Mouse (Mus musculus): ENCODE data around the gene Trib3. TPM values are rescaled to one million over a fixed set of nuclear protein-coding genes. Genes with fewer than 3 reads are reported as not detected.

The Trib3 gene
- polyA plus RNA-seq, 1 experiment from 2014 or later = 1.7 TPM

- Histone ChIP-seq H3K27ac (replicated peaks; ENCODE audit: low read depth, low read length) (no peak overlapping the region), H3K9ac (replicated peaks; ENCODE audit: low read length) (no peak overlapping the region), H3K27me3 (ENCODE audit: control insufficient read depth, insufficient read depth, low read length) (no peaks in the 10 kb centered on the region), H3K4me3 (ENCODE audit: low read depth, low read length) (no peak overlapping the region), H3K36me3 (replicated peaks; ENCODE audit: control insufficient read depth, insufficient read depth, low read depth, low read length) (peaks cover 6% of the 10 kb centered on the region), H3K9me3 (replicated peaks; ENCODE audit: control insufficient read depth, low read length) (no peaks in the 10 kb centered on the region), H3K4me1 (ENCODE audit: control insufficient read depth, insufficient read depth, low read length) (no peaks in the 10 kb centered on the region), H3K4me2 (ENCODE audit: low read depth, low read length) (no peak overlapping the region)
- 86% methylated on average over 5 of the region's 5 CpGs for WGBS
- DNase-seq (ENCODE audit: low spot score) (no peak), ATAC-seq (replicated peaks; ENCODE audit: insufficient number of reproducible peaks, low FRiP score, low TSS enrichment, low read depth) (no peak)
Observed at GRCm38 (mm10) chr2:152321558-152321957, 22.3 kb downstream of the Trib3 start.

GRCm38 (mm10) chr2:152317054-152317453 lies 26.8 kb downstream of the Trib3 start:
- Histone ChIP-seq H3K4me1 (ENCODE audit: control insufficient read depth, insufficient read depth, low read length) (no peaks in the 10 kb centered on the region), H3K9me3 (replicated peaks; ENCODE audit: control insufficient read depth, low read length) (no peaks in the 10 kb centered on the region), H3K4me2 (ENCODE audit: low read depth, low read length) (no peak overlapping the region), H3K27me3 (ENCODE audit: control insufficient read depth, insufficient read depth, low read length) (no peaks in the 10 kb centered on the region), H3K4me3 (ENCODE audit: low read depth, low read length) (no peak overlapping the region), H3K36me3 (replicated peaks; ENCODE audit: control insufficient read depth, insufficient read depth, low read depth, low read length) (peaks cover 12% of the 10 kb centered on the region), H3K27ac (replicated peaks; ENCODE audit: low read depth, low read length) (no peak overlapping the region), H3K9ac (replicated peaks; ENCODE audit: low read length) (no peak overlapping the region)
- no peak for DNase-seq (ENCODE audit: low spot score)
- WGBS = 84% methylated on average over 6 of the region's 6 CpGs
- no peak for ATAC-seq (replicated peaks; ENCODE audit: insufficient number of reproducible peaks, low FRiP score, low TSS enrichment, low read depth)

GRCm38 (mm10) chr2:152313926-152314325 lies 29.9 kb downstream of the Trib3 start:
- H3K4me3 ChIP-seq (ENCODE audit: low read depth, low read length) = no peak overlapping the region
- no peak for ATAC-seq (replicated peaks; ENCODE audit: insufficient number of reproducible peaks, low FRiP score, low TSS enrichment, low read depth)
- no peak overlapping the region for H3K4me2 ChIP-seq (ENCODE audit: low read depth, low read length)
- no peaks in the 10 kb centered on the region for H3K4me1 ChIP-seq (ENCODE audit: control insufficient read depth, insufficient read depth, low read length)
- DNase-seq (ENCODE audit: low spot score) = no peak
- H3K27me3 ChIP-seq (ENCODE audit: control insufficient read depth, insufficient read depth, low read length) = no peaks in the 10 kb centered on the region
- peaks cover 16% of the 10 kb centered on the region for H3K36me3 ChIP-seq (replicated peaks; ENCODE audit: control insufficient read depth, insufficient read depth, low read depth, low read length)
- no peak overlapping the region for H3K27ac ChIP-seq (replicated peaks; ENCODE audit: low read depth, low read length)
- H3K9me3 ChIP-seq (replicated peaks; ENCODE audit: control insufficient read depth, low read length) = no peaks in the 10 kb centered on the region
- no peak overlapping the region for H3K9ac ChIP-seq (replicated peaks; ENCODE audit: low read length)
- 85% methylated on average over 6 of the region's 6 CpGs for WGBS

DNA sequence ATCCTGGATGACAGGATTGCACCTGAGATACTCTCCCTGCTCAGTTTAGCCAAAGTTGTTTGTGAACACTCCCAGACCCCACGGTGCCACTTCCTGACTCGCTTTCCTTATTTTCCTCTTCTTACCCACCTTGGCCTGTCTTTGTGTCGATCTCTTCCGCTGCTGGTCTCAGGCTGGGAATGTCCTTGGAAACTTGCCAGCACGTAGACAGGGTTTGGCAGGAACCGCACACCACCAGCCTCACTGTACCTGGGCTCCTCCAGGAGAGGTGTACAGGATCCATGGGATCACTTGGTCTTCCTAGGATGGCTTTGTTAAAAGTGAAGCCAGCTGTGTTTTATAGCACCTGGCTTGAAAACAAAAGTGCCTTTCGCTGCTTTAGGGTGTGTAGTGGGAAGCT lies 30.8 kb downstream of the Trib3 start:
- Histone ChIP-seq H3K9ac (replicated peaks; ENCODE audit: low read length) (no peak overlapping the region), H3K4me3 (ENCODE audit: low read depth, low read length) (no peak overlapping the region), H3K4me2 (ENCODE audit: low read depth, low read length) (no peak overlapping the region), H3K27me3 (ENCODE audit: control insufficient read depth, insufficient read depth, low read length) (no peaks in the 10 kb centered on the region), H3K27ac (replicated peaks; ENCODE audit: low read depth, low read length) (no peak overlapping the region), H3K4me1 (ENCODE audit: control insufficient read depth, insufficient read depth, low read length) (no peaks in the 10 kb centered on the region), H3K9me3 (replicated peaks; ENCODE audit: control insufficient read depth, low read length) (no peaks in the 10 kb centered on the region), H3K36me3 (replicated peaks; ENCODE audit: control insufficient read depth, insufficient read depth, low read depth, low read length) (peaks cover 18% of the 10 kb centered on the region)
- 91% methylated on average over 7 of the region's 7 CpGs for WGBS
- no peak for DNase-seq (ENCODE audit: low spot score)
- no peak for ATAC-seq (replicated peaks; ENCODE audit: insufficient number of reproducible peaks, low FRiP score, low TSS enrichment, low read depth)

DNA sequence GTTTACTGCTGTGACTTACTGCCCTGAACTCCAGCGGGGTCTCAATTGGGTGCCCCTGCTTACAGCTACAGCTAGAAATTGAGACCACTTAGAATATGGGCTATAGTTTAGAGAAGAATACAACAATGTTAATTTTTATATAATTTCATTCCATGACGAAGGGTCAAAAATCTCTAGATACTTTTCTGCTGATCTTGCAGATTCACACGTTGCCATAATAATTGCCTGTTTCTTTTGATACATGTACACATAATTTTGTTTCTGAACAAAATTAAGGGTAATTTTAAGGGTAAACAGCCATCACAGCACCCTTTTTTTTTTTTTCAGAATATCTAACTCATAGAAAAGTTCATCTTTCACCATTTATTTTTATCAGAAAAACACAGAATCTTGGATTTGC lies 36.6 kb downstream of the Trib3 start:
- no peak overlapping the region for H3K4me2 ChIP-seq (ENCODE audit: low read depth, low read length)
- no peak overlapping the region for H3K4me3 ChIP-seq (ENCODE audit: low read depth, low read length)
- ATAC-seq (replicated peaks; ENCODE audit: insufficient number of reproducible peaks, low FRiP score, low TSS enrichment, low read depth) (no peak), DNase-seq (ENCODE audit: low spot score) (no peak)
- no peak overlapping the region for H3K27ac ChIP-seq (replicated peaks; ENCODE audit: low read depth, low read length)
- no peak overlapping the region for H3K9ac ChIP-seq (replicated peaks; ENCODE audit: low read length)
- H3K36me3 ChIP-seq (replicated peaks; ENCODE audit: control insufficient read depth, insufficient read depth, low read depth, low read length) = peaks cover 8% of the 10 kb centered on the region
- 94% methylated on average over 3 of the region's 3 CpGs for WGBS
- H3K27me3 ChIP-seq (ENCODE audit: control insufficient read depth, insufficient read depth, low read length) = no peaks in the 10 kb centered on the region
- no peaks in the 10 kb centered on the region for H3K9me3 ChIP-seq (replicated peaks; ENCODE audit: control insufficient read depth, low read length)
- H3K4me1 ChIP-seq (ENCODE audit: control insufficient read depth, insufficient read depth, low read length) = no peaks in the 10 kb centered on the region

DNA sequence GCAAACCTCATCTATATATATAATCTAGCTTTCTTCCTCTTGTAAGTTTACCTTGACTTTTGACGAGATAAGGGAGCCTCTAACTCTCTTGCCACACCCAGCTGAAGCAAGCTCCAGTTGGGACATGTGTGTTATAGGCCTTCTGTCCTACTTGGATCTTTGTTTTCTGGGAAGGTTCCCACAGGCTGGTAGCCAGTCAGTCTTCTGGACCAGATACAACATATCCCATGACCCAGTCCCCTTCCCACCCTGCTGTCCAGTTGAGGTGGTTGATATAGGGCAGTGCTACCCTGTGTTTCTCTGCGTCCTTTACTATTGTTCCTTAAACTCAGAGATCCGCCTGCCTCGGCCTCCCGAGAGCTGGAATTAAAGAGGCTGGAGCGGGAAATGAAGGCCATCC lies 38.4 kb downstream of the Trib3 start:
- H3K4me3 ChIP-seq (ENCODE audit: low read depth, low read length) = no peak overlapping the region
- H3K4me1 ChIP-seq (ENCODE audit: control insufficient read depth, insufficient read depth, low read length) = no peaks in the 10 kb centered on the region
- ATAC-seq (replicated peaks; ENCODE audit: insufficient number of reproducible peaks, low FRiP score, low TSS enrichment, low read depth) = no peak
- no peak overlapping the region for H3K4me2 ChIP-seq (ENCODE audit: low read depth, low read length)
- H3K36me3 ChIP-seq (replicated peaks; ENCODE audit: control insufficient read depth, insufficient read depth, low read depth, low read length) = peaks cover 5% of the 10 kb centered on the region
- H3K9ac ChIP-seq (replicated peaks; ENCODE audit: low read length) = no peak overlapping the region
- 97% methylated on average over 6 of the region's 6 CpGs for WGBS
- no peak overlapping the region for H3K27ac ChIP-seq (replicated peaks; ENCODE audit: low read depth, low read length)
- no peaks in the 10 kb centered on the region for H3K9me3 ChIP-seq (replicated peaks; ENCODE audit: control insufficient read depth, low read length)
- H3K27me3 ChIP-seq (ENCODE audit: control insufficient read depth, insufficient read depth, low read length) = no peaks in the 10 kb centered on the region
- no peak for DNase-seq (ENCODE audit: low spot score)

GRCm38 (mm10) chr2:152303781-152304180 lies 40.1 kb downstream of the Trib3 start:
- Histone ChIP-seq H3K4me3 (ENCODE audit: low read depth, low read length) (no peak overlapping the region), H3K9me3 (replicated peaks; ENCODE audit: control insufficient read depth, low read length) (no peaks in the 10 kb centered on the region), H3K36me3 (replicated peaks; ENCODE audit: control insufficient read depth, insufficient read depth, low read depth, low read length) (peaks cover under 1% of the 10 kb centered on the region), H3K27me3 (ENCODE audit: control insufficient read depth, insufficient read depth, low read length) (no peaks in the 10 kb centered on the region), H3K4me1 (ENCODE audit: control insufficient read depth, insufficient read depth, low read length) (no peaks in the 10 kb centered on the region), H3K4me2 (ENCODE audit: low read depth, low read length) (no peak overlapping the region), H3K9ac (replicated peaks; ENCODE audit: low read length) (no peak overlapping the region), H3K27ac (replicated peaks; ENCODE audit: low read depth, low read length) (no peak overlapping the region)
- WGBS = 41% methylated on average over 5 of the region's 5 CpGs
- no peak for DNase-seq (ENCODE audit: low spot score)
- no peak for ATAC-seq (replicated peaks; ENCODE audit: insufficient number of reproducible peaks, low FRiP score, low TSS enrichment, low read depth)

- DNase-seq (ENCODE audit: low spot score) (no peak), ATAC-seq (replicated peaks; ENCODE audit: insufficient number of reproducible peaks, low FRiP score, low TSS enrichment, low read depth) (no peak)
- H3K27ac ChIP-seq (replicated peaks; ENCODE audit: low read depth, low read length) = no peak overlapping the region
- H3K9me3 ChIP-seq (replicated peaks; ENCODE audit: control insufficient read depth, low read length) = no peaks in the 10 kb centered on the region
- no peaks in the 10 kb centered on the region for H3K27me3 ChIP-seq (ENCODE audit: control insufficient read depth, insufficient read depth, low read length)
- H3K9ac ChIP-seq (replicated peaks; ENCODE audit: low read length) = no peak overlapping the region
- no peaks in the 10 kb centered on the region; the same call in none of the 2 replicates for H3K36me3 ChIP-seq (replicated peaks; ENCODE audit: control insufficient read depth, insufficient read depth, low read depth, low read length)
- H3K4me1 ChIP-seq (ENCODE audit: control insufficient read depth, insufficient read depth, low read length) = no peaks in the 10 kb centered on the region
- no peak overlapping the region for H3K4me2 ChIP-seq (ENCODE audit: low read depth, low read length)
- no peak overlapping the region for H3K4me3 ChIP-seq (ENCODE audit: low read depth, low read length)
- WGBS = 88% methylated on average over 2 of the region's 2 CpGs
Observed at GRCm38 (mm10) chr2:152302862-152303261, 41.0 kb downstream of the Trib3 start.
